Mouse (Mus musculus): ENCODE measurements around the gene Akap13.
A peak's percentile ranks its signal among the peaks of the same experiment; 100 is the strongest.

Akap13 gene

GRCm38 (mm10) chr7:75516716-75517619, 61.6 kb downstream of the Akap13 start:
- no peak for DNase-seq (ENCODE audit: low spot score in 2 of 2)

- no peak for DNase-seq (ENCODE audit: low spot score in 2 of 2)
Observed at GRCm38 (mm10) chr7:75520531-75520930, 65.2 kb downstream of the Akap13 start.

GRCm38 (mm10) chr7:75521199-75521598, 65.9 kb downstream of the Akap13 start:
- no peak for DNase-seq (ENCODE audit: low spot score in 2 of 2)

DNA sequence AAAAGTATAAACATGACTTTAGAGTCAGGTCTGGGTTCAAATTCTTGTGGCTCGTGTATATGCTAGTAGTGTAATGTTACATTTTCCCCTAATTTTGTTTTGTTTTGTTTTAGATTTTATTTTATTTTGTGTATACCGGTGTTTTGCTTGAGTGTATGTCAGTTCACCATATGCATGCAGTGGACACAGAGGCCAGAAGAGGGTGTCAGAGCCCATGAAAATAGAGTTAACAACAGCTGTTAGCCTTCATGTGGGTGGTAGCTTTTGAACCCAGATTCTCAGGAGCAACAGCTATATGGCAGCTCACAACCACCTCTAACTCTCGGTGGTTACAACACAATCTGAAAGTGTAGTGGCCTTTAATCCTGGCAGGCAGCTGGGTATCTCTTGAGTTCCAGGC, 66.9 kb downstream of the Akap13 start:
- no peak for DNase-seq (ENCODE audit: low spot score in 2 of 2)

DNA sequence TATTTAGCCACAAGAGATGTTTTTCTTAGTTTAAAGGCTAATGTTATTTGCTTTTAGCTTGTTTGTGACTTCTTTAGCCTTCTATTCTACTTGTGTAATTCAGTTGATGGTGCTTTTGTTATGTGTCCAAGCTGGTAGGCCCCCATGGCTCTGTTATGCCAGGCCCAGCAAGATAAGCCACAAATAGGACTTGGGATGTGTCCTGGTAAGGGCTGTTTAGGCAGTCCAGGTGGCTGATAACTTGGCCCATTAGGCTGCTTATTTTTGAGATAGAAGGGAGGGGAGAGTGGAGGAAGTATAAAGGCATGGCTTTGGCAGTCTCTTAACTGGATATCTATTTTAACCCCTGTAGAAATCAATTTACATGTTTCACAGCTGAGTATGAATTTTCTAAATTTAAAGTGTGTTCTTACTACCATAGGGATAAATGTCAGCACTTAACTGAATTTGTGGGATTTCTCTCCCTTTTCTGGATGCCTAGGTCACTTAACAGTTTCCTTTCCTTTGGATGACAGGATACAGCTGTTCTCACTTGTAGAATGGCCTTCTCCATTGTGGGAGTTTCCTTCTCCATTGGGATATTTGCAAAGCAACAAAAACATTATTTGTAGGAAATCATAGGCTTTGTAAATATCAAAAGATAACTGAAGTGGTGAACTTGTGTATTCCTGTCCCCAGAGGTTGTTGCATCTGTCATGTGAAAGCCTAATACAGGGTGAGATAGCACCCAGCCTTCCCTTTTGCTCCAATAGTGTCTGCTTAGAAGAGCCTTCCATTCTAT, 69.6 kb downstream of the Akap13 start:
- no peak for DNase-seq (ENCODE audit: low spot score in 2 of 2)

GRCm38 (mm10) chr7:75525716-75526401, 70.5 kb downstream of the Akap13 start:
- DNase-seq (ENCODE audit: low spot score in 2 of 2): no peak

GRCm38 (mm10) chr7:75528751-75529150, 73.4 kb downstream of the Akap13 start:
- DNase-seq (ENCODE audit: low spot score in 2 of 2): no peak

- DNase-seq (ENCODE audit: low spot score in 2 of 2): peak in 1 of 2 experiments; percentile 24
Observed at GRCm38 (mm10) chr7:75529857-75530437, 74.6 kb downstream of the Akap13 start.

GRCm38 (mm10) chr7:75530642-75531041, 75.3 kb downstream of the Akap13 start:
- DNase-seq (ENCODE audit: low spot score in 2 of 2): no peak

DNA sequence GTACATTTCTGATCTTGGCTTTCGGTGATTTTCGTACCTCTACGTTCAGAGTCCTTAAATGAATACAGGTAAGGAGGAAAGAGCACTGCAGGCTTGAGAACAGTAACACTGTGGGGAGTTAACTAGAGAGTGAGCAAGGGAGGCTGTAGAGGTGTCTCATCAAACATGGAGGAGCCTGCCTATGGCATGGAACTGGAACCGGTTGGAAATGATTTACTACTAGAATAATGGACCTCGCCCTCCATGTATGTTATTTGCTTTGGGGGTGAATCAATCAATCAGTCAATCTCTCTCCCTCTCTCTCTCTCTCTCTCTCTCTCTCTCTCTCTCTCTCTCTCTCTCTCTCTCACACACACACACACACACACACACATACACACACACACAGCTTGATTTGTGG, 77.7 kb downstream of the Akap13 start:
- DNase-seq (ENCODE audit: low spot score in 2 of 2): no peak

DNA sequence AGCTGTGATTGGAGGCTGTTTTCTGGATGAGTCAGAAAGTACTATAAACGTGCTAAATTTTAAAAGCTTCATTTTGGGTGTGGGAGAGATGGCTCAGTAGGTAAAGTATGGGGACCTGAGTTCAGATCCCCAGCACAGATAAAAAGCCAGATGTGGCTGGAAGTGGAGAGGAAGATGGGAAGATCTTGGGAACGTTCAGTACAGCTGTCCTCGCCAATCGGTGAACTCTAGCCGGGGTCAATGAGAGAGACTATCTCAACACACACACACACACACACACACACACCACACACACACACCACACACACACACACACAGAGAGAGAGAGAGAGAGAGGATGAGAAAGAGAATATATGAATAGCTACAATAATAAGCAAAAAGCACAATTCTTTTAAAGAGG, 81.0 kb downstream of the Akap13 start:
- DNase-seq (ENCODE audit: low spot score in 2 of 2): no peak

GRCm38 (mm10) chr7:75537567-75537966, 82.2 kb downstream of the Akap13 start:
- no peak for DNase-seq (ENCODE audit: low spot score in 2 of 2)

DNA sequence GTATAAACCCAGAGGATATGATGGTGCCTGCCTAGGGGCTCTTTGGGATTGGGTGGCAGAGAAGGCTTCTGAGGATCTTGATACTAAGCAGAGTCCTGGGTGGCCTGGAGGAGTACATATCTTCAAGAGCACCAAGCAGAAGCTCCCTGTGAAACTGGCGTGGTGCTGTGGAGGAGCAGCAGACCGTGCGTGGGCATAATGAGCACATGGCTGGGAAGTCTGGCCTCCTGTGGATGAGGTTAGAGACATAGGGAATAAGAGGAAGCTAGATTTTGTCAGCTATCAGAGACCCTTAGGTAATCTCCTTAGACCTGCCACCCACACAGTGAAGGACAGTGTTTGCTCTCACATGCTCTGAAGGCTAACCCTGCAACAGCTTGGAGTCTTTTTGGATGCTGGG, 83.2 kb downstream of the Akap13 start:
- DNase-seq (ENCODE audit: low spot score in 2 of 2): no peak

- DNase-seq (ENCODE audit: low spot score in 2 of 2): no peak
Observed at GRCm38 (mm10) chr7:75539168-75539567, 83.8 kb downstream of the Akap13 start.

GRCm38 (mm10) chr7:75549856-75550255, 94.5 kb downstream of the Akap13 start:
- no peak for DNase-seq (ENCODE audit: low spot score in 2 of 2)

DNA sequence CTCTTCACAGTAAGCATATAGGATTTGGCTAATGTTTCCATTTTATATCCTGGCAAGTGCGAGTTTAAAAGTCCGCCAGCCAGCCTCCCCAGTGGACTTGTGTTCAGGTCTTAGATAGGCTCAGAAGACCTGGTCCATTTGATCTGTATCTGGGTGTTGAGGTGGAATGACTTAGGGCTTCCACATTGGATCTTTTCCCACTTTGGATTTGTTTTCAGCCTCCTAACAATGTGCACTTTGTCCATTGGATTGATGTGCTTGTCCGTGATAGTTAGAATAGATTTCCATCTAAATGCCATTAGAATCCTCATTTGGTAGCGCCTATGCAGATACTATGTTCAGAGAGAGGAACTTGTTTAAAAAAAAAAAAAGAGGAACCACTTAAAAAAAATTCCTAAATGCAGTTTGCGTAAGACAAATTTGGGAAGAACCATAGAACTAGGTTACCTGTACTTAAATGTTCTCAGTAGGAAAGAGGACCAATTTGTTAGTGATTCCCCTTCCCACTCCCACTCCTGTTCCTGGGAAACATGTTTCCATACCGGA, 95.5 kb downstream of the Akap13 start:
- DNase-seq (ENCODE audit: low spot score in 2 of 2): no peak

DNA sequence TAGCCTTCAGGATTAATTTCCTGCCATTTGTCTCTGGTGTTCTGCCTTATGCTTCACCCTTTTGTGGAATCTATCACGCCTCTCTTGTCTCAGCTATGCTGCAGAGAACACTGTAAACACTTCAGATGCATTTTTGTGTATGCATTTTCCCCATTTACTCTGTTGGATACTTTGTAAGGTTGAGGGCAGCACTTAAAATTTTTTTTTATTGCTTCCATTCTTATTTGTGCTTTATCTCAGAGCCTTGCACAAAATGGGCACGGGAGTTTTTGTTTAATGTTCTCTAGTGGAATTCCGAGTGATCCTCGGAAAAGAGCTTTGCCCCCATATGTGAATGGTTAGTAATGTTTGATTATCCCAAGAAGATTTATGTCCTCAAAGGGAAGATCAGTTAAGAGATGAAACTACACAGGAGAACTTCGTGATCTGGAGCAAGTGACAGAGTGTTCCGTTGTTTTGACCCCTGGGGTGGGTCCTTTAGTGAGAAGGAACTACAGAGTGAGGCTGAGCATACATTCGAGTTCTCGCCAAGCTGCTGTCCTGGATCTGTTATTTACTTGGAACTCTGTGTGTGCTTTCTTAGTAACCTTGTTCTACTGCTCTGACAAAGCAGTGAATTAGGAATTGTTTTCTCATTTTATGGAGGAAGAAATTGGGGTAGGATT, 97.8 kb downstream of the Akap13 start:
- DNase-seq (ENCODE audit: low spot score in 2 of 2): no peak

- DNase-seq (ENCODE audit: low spot score in 2 of 2): no peak
Observed at GRCm38 (mm10) chr7:75553667-75554045, 98.3 kb downstream of the Akap13 start.

DNA sequence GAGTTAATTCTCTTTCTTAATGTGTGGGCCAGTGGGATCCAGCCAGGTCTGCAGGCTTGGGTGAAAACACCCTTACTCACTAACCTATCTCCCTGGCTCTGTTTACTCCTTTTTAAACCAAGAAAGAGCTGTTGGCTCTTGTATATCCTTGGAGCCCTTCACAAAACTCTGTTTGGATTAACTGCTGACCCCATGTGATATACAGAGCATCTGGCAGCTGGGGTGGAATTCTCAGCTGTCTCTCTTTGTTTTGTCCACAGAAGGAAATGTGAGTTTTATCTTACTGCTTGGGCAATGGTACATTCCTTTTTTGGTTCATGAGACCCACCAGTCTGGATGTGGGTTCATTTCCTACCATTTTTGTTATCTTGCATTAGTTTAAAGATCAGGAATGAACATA, 98.7 kb downstream of the Akap13 start:
- no peak for DNase-seq (ENCODE audit: low spot score in 2 of 2)

GRCm38 (mm10) chr7:75555940-75556339, 100.6 kb downstream of the Akap13 start:
- DNase-seq (ENCODE audit: low spot score in 2 of 2): no peak

GRCm38 (mm10) chr7:75558225-75558624, 102.9 kb downstream of the Akap13 start:
- DNase-seq (ENCODE audit: low spot score in 2 of 2): no peak

All from natural killer cell, adult 2 months (primary cell).